Mouse (Mus musculus): ENCODE measurements at regions not wholly inside any gene's neighbourhood (a gene's known extent, or its start where the extent isn't known, plus 50 kb on each side); places are given as distances from the start of the nearest gene placed in this dataset.

DNA sequence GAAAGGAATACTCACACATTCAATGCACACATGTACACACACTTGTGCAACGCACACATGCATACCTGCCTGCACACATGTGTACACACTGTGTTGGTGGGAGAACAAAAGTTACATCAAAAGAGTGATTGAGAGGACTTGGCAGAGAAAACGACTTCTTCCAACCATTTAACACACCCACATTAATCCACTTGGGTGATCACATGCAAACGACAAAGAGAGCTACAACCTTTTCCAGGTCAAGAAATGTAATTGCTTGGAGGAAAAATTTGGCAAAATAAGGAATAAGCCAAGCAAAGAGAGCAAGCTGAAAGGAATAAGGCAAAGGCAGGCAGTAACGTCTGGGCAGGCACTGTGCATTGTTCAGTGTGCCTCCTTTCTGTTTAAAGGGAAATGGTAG lies 67.3 kb downstream of the C1d start:
- no peak for DNase-seq

DNA sequence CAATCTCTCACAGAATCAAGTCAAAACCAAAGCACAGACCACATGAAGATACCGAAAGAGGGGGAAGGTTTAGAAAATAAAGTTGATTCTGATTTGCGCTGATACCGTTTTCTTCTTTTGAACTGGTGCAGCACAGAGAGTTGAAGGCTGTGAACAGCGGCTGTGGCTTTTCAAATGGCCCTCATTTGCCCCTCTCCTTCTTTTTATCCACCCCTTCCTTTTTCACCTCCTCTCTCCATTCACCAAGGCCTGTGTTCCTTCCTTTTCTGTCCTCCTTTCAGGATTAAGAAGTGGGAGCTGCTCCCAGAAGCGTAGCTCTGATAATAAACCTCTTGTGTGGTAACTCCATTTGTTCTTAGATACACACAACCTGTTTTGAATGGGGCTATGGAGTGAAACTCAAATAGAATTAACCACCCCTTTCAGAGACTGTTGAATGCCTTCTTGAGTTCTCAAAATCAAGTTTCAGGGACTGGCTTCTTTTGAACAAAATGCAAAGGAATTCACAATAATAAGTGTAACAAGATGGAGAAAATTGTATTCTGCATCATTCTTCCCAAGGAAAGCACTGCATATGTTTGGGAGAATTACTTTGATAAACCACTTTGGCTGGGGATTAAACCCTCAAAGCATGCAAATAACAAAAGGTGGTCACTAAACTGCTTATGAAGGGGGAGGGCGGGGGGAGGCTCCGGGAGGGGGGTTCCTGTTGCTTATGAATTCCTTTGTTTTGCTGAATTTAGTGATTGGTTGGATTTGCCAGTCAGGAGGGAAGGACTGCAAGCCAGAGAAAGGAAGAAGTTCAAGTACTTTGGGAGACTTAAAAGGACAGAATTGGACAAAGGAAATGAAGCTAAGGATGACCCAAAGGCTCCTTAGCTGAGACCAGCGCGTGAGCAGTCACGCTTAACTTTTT lies 68.6 kb downstream of the C1d start:
- no peak for DNase-seq

DNA sequence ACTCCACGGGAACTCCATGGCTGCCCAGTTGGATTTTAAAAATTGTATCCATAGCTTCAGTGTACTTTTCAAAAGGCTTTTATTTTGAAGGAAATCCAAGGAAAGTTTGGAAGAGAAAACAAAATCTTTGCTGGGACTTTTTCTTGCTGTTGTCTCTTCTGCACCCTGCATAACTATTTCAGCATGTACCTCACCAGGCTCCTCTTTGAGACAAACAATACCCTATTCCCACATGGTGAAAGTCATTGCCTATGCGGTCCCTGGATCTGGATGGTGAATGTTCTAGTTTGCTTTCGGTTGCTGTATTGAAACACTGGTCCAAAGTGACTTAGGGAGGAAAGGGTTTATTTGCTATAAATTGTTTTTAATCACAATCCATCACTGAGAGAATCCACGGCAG lies 69.3 kb downstream of the C1d start:
- no peak for DNase-seq

- DNase-seq, result no peak
Measured at GRCm38 (mm10) chr11:17351476-17351875, 94.1 kb downstream of the C1d start.

DNA sequence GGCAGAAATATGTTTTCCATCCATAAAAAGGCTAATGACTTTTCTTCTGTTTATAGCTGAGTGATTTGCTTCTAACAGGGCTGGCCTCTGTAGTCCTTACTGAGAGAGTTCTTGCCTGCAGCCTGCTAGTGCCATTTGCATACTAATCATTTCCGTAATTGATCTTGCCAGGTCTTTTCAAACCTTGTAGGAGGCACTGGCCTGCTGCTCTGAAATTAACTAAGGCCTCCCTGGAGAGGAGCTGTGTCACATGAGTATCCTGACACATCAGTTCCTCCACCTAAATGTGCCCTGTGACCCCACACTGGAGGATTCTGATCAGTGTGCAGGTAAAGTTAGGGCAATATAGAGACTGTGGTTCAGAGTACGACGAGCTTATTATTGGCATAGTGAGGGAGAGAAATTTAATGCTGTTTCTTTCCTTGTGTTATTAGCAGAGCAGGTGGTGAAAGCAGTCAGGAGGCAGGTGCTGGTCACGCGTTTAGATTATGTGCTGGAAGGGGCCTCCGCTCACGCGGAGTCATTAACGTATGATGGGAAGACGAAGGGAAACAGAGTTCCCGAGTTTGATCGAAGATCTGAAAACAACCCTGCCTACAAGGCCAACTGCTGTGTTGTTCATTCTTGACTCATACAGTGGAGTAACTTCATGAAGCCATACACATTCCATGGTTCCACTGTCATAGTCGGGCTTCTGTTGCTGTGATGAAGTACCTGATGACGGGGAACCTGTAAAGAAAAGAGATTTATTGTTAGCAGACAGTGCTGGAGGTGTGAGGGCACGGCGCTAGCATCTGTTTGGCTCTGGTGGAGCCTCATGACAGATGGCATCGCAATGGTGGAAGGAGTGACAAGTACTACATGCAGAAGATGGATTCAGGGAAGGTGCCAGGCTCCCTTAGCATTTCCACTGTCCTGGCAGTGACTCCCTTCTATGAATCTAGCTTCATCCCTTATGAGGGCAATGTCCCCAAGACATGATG lies 95.1 kb downstream of the C1d start:
- no peak for DNase-seq

- no peak for DNase-seq
Measured at GRCm38 (mm10) chr11:17359698-17360254, 102.4 kb downstream of the C1d start.

DNA sequence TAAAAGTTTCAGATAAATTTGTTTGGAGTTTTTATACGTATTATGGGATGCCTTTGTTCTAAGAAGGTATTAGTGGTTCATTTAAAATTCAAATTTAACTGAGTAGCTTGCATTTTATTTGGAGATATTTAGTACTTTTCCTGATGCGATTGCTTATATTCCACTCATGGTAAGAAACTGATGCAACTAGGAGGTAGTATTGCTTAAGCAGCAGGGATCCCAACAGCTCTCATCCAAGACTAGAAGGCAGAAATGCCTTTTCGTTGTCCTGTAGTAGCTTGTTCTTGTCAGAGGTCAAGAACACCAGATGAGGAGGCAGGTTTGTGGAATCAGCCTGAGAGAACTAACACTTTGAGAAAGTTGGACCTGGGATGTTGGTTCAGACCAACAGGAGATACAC lies 120.5 kb downstream of the C1d start:
- no peak for DNase-seq

DNA sequence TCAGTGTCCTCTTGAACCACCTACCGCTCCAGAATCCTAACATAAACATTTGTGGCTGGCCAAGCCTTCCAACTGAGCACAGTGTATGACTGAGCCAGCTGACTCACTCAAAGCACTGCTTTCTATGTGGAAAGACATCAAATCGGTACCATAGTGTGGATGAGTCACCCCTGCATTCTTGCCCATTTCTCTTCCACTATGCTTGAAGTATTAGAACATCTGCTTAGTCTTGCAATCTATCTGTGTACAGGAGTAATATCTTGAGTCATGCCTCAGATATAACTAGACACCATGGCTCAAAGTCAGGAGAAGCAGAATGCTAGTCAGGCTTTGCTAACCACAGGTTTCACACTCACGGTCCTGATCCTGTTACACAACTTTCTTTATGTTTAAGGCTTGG lies 129.4 kb downstream of the C1d start:
- no peak for DNase-seq

DNA sequence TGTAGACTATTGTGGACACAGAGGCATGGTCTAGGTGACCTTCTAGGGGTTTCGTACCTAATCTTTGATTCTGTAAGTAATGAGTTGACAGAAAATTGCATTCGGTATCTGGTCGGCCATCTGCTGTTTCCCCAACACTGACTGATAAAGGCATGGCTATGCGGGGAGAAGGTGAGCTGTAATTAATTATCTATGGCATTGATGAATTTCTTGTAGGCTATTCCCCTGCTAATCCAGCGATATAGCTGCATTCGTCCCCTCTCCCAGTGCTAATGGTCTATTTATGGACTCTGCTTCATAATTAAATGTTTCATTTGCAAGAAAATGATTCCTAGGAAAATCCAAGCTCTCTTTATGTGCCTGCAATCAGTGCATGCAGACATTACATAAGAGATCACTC lies 136.5 kb downstream of the C1d start:
- DNase-seq, result no peak

GRCm38 (mm10) chr11:17414531-17414930 lies 157.2 kb downstream of the C1d start:
- no peak for DNase-seq

DNA sequence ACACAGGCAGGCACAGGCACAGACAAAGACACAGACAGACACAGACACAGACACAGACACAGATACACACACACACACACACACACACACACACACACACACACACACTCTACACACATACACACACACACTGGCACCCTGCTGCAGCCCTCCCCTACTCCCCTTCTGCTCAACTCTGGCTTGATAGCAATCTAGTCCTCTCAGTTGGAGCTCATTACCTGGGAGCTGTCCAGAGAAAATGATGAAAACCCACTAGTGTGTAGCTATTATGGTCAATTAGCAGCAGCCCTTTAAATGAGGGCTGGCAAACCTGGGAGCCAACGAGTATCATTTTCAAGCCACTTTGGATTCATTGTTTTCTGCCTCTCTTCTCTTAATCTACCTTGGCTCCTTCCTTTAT lies 157.8 kb downstream of the C1d start:
- no peak for DNase-seq

DNA sequence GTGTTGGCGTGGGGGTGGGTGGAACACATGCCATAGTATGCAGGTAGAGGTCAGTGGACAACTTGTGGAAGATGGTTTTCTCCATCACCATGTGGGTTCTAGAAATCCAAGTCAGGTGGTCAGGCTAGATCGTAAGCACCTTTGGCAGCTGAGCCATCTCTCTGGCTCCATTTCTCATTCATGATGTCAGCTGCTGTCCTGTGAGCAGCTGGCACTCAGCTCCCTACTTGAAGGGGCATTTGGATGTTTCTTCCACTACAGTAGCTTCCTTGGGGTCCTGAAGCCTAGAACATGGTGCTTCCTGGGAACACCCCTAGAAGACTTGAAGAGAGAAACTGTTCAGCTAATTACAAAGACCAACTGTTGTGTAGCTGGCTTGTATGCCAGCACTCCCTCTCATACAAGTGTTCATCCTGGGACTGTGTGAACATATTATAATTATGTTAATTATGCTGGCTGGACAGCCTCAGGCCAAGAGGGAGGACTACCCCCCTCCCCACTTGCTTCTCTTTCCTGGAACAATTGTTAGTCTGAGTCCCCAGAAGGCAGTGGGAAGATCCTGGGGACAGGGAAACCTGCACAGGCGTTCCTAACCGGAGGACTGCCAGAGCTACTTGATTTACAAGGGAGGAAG lies 160.4 kb downstream of the C1d start:
- DNase-seq, result no peak

- no peak for DNase-seq
Measured at GRCm38 (mm10) chr11:17442133-17442532, 184.8 kb downstream of the C1d start.

GRCm38 (mm10) chr11:17449289-17449688 lies 191.9 kb downstream of the C1d start:
- DNase-seq, result no peak

GRCm38 (mm10) chr11:17450360-17451045 lies 193.1 kb downstream of the C1d start:
- no peak for DNase-seq

DNA sequence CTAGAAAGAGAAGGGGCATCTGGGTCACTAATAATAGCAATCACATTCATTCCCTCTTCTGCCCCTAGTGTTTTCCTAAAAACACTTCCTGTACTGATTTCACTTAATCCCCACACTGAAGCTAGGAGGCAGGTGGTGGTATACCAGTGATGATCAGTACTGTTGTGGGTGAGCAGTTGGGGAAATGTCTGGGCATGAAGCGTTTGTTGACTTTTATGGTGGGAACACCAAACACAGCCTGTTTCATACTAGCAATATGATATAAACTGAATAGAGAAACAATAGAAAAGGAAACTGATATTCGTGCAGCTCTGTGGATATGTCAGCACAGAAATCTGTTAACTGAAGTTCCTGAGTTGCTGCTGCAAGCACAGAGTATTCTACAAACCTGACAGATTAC lies 194.1 kb downstream of the C1d start:
- DNase-seq, result no peak

GRCm38 (mm10) chr11:17453530-17453929 lies 196.2 kb downstream of the C1d start:
- DNase-seq, result no peak

DNA sequence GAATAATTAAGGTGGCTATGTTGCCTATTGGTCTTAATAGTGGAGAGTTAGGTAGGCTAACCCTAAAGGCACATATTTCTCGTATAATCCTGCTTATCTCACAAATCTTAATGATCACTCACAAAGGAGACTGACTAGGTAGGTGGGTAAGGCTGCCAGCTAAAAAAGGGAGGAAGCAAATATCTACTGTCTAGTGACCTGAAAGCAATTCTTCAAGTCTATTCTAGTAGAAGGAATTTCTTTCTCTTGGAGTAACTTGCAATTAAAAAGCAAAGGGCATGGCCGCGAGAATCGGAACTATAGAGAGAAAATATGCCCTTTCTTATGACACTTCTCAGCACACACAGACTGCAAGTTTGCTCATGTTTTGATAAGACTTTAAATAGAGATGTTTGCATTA lies 201.6 kb downstream of the C1d start:
- DNase-seq, result no peak

DNA sequence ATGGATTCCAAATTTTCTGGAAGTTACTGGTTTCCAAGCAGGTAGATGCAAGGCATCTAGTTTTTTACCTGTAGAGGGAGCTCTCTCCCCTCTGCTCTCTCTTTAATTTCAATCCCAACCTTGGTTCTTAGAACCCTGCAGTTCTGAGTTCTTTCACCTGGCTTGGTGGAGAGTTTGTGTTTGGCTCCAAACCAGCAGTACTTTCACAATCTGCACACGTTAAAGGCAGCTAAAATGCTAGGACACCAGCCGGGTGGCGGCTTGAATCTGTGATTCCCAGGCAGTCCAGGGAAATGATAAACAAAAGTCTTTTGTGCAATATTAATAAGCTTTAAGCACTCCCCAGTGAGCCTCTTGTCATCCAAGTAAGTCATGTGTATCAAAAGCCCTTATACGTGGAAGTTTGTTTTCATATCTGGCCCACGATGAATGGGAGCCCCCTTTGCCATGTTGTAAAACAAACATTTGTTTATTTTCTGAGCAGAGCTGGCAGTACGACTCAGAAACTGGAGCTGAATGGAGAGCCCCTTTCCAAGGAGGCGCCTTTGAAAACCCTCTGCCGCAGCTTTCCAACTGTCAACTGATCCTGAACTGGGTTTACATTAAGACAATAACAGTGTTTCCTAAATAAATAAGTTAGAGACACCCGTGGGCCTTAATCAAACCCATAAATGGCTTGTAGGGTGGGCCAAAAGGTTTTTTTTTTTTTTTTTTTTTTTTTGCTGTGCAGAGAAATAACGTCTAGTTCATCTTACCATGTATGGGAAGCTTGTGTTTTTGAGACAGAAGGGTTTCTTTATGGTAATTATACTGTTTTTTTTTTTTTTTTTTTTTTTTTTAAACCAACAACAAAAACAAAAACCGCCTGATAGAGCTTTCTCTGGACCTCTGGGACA lies 202.9 kb downstream of the C1d start:
- no peak for DNase-seq

GRCm38 (mm10) chr11:17460920-17461279 lies 203.5 kb downstream of the C1d start:
- DNase-seq, result no peak

DNA sequence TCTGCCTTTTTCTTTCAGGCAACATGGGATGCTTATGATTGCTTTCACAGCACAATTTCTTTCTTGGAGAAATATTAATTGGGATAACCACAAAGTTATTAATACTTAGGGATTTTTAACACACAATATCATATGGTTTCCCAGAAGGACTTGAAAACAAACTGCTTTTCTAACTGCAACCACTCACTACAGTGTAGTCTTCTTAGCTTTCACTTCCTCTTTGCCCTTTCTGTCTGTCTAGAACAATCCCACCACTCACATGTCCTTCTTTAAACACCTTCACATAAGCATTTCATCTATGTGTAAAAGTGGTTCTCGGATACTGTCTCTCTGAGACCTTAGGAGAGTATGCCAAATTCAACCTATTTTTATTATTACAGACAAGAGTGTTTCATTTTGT lies 204.3 kb downstream of the C1d start:
- no peak for DNase-seq

Data from gastrocnemius, postnatal 10 days (tissue).